Mouse (Mus musculus): ENCODE measurements at regions not wholly inside any gene's neighbourhood (a gene's known extent, or its start where the extent isn't known, plus 50 kb on each side); places are given as distances from the start of the nearest gene placed in this dataset.

GRCm38 (mm10) chr13:40469162-40469561 is 107.9 kb upstream of the Ofcc1 start:
- Histone ChIP-seq H3K4me1 (no peaks in the 10 kb centered on the region), H3K4me2 (replicated peaks) (no peak overlapping the region), H3K27me3 (peaks cover 4% of the 10 kb centered on the region; the same call in 1 of the 2 replicates), H3K9me3 (no peaks in the 10 kb centered on the region), H3K4me3 (no peak overlapping the region), H3K27ac (no peak overlapping the region), H3K9ac (no peak overlapping the region), H3K36me3 (no peaks in the 10 kb centered on the region)
- WGBS = 90% methylated on average over 7 of the region's 7 CpGs
- ATAC-seq (ENCODE audit: low FRiP score, low read depth) = no peak

- ATAC-seq (ENCODE audit: low FRiP score, low read depth) = no peak
- Histone ChIP-seq H3K27me3 (peaks cover 7% of the 10 kb centered on the region; the same call in 1 of the 2 replicates), H3K36me3 (no peaks in the 10 kb centered on the region), H3K4me1 (no peaks in the 10 kb centered on the region), H3K27ac (no peak overlapping the region), H3K4me2 (replicated peaks) (no peak overlapping the region), H3K9ac (no peak overlapping the region), H3K4me3 (no peak overlapping the region), H3K9me3 (no peaks in the 10 kb centered on the region)
- 96% methylated on average over 2 of the region's 2 CpGs for WGBS
Measured at GRCm38 (mm10) chr13:40453360-40453759, 92.1 kb upstream of the Ofcc1 start.

- H3K36me3 ChIP-seq = no peaks in the 10 kb centered on the region
- no peak overlapping the region for H3K27ac ChIP-seq
- 74% methylated on average over 8 of the region's 8 CpGs for WGBS
- ATAC-seq (ENCODE audit: low FRiP score, low read depth) = no peak
- no peak overlapping the region for H3K4me2 ChIP-seq (replicated peaks)
- H3K27me3 ChIP-seq = peaks cover 83% of the 10 kb centered on the region
- H3K4me1 ChIP-seq = peaks cover 20% of the 10 kb centered on the region
- H3K4me3 ChIP-seq = no peak overlapping the region
- H3K9ac ChIP-seq = no peak overlapping the region
- H3K9me3 ChIP-seq = no peaks in the 10 kb centered on the region
Measured at GRCm38 (mm10) chr13:40429831-40430230, 68.6 kb upstream of the Ofcc1 start.

GRCm38 (mm10) chr13:40423051-40423450 is 61.8 kb upstream of the Ofcc1 start:
- no peak for ATAC-seq (ENCODE audit: low FRiP score, low read depth)
- no peak overlapping the region for H3K27ac ChIP-seq
- no peak overlapping the region for H3K4me3 ChIP-seq
- WGBS = 63% methylated on average over 3 of the region's 3 CpGs
- peaks cover 4% of the 10 kb centered on the region for H3K4me1 ChIP-seq
- no peak overlapping the region for H3K9ac ChIP-seq
- peaks cover 55% of the 10 kb centered on the region for H3K27me3 ChIP-seq
- H3K36me3 ChIP-seq = no peaks in the 10 kb centered on the region
- H3K4me2 ChIP-seq (replicated peaks) = no peak overlapping the region
- no peaks in the 10 kb centered on the region for H3K9me3 ChIP-seq

- WGBS = 6% methylated on average over 3 of the region's 3 CpGs
- Histone ChIP-seq H3K9me3 (no peaks in the 10 kb centered on the region), H3K27me3 (peaks cover 48% of the 10 kb centered on the region), H3K9ac (no peak overlapping the region), H3K4me1 (peaks cover 19% of the 10 kb centered on the region), H3K27ac (no peak overlapping the region), H3K4me2 (replicated peaks) (no peak overlapping the region; the same call in 1 of the 2 replicates), H3K36me3 (no peaks in the 10 kb centered on the region), H3K4me3 (no peak overlapping the region)
- 0 out of 2 replicates have a peak, but pooled peaks have one; percentile 69 for ATAC-seq (ENCODE audit: low FRiP score, low read depth)
Measured at GRCm38 (mm10) chr13:40417856-40418255, 56.6 kb upstream of the Ofcc1 start.

- Histone ChIP-seq H3K36me3 (no peaks in the 10 kb centered on the region), H3K9ac (no peak overlapping the region), H3K4me1 (peaks cover 14% of the 10 kb centered on the region), H3K9me3 (no peaks in the 10 kb centered on the region), H3K27ac (no peak overlapping the region), H3K4me2 (replicated peaks) (no peak overlapping the region), H3K4me3 (no peak overlapping the region), H3K27me3 (peaks cover 30% of the 10 kb centered on the region)
- 93% methylated on average over 11 of the region's 11 CpGs for WGBS
- no peak for ATAC-seq (ENCODE audit: low FRiP score, low read depth)
Measured at GRCm38 (mm10) chr13:40413074-40413473, 51.8 kb upstream of the Ofcc1 start.

Data from limb, embryonic 13.5 days (tissue).